Mouse (Mus musculus): ENCODE results near the gene Pgbd1. TPM values are rescaled to one million over a fixed set of nuclear protein-coding genes. Genes with fewer than 3 reads are reported as not detected.

Pgbd1 gene
- polyA plus RNA-seq, 1 experiment: 0.17 TPM

- TF ChIP-seq GATA1 (IDR thresholded peaks at IDR 0.05; ENCODE audit: low read length): no peak
Observed at GRCm38 (mm10) chr13:21401166-21401565, 39.7 kb downstream of the Pgbd1 start.

GRCm38 (mm10) chr13:21397486-21397885, 43.4 kb downstream of the Pgbd1 start:
- no peak for TF ChIP-seq GATA1 (IDR thresholded peaks at IDR 0.05; ENCODE audit: low read length)

DNA sequence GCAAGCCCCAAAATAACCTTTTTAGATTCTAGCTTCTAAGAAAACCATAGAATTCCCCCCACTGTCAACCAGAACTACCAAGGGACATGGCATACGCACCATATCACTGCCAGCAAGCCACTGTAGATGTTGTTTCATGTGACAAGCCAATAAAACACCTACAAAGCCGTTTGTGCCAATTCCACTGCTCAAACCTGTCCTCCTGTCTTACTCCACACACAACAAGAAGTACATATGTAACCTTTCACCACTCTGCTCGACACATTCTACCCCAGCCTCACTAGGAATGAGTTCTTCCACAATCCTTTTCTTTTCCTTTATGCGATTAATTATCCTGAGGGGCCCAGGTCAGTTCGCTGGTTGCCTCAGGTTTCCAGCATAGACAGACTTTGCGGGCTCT, 45.2 kb downstream of the Pgbd1 start:
- no peak for TF ChIP-seq GATA1 (IDR thresholded peaks at IDR 0.05; ENCODE audit: low read length)

DNA sequence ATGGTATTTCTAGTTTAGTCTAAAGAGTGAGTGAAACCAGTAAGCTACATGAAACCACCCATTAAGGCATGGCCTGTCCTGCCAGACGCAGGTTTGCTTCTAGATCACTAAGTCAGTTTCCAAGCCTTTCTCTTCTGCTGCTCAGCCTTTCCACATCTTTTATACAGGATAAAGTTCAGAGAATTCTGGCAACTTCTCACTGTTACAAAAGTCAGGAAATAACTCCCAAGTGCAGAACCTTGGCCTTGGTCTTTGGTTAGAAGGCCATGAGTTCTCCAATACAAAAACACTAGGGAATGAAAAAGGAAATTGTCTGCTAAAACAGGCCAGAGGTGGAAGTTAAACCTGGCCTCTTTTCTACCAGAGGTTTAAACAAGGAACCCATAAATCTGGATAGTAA, 45.6 kb downstream of the Pgbd1 start:
- no peak for TF ChIP-seq GATA1 (IDR thresholded peaks at IDR 0.05; ENCODE audit: low read length)

GRCm38 (mm10) chr13:21377773-21378172, 63.1 kb downstream of the Pgbd1 start:
- TF ChIP-seq GATA1 (IDR thresholded peaks at IDR 0.05; ENCODE audit: low read length): no peak

- TF ChIP-seq GATA1 (IDR thresholded peaks at IDR 0.05; ENCODE audit: low read length): no peak
Observed at GRCm38 (mm10) chr13:21372700-21373099, 68.2 kb downstream of the Pgbd1 start.

Other genes with a start within 250 kb of the Pgbd1 start
- not detected in 2 replicates for gene Gpx5, start 148.3 kb downstream of the Pgbd1 start, polyA plus RNA-seq (2012)
- gene Gpx6, start 128.9 kb downstream of the Pgbd1 start, polyA plus RNA-seq (2012): not detected in 2 replicates
- gene Olfr1367, start 94.1 kb downstream of the Pgbd1 start, polyA plus RNA-seq (2012): not detected in 2 replicates
- gene Zscan12, start 78.2 kb downstream of the Pgbd1 start, polyA plus RNA-seq (2012): 2.9 and 3.9 TPM in 2 replicates
- 3.7 and 4.9 TPM in 2 replicates for gene Zkscan3, start 38.3 kb downstream of the Pgbd1 start, polyA plus RNA-seq (2012)
- 2.7 and 3.1 TPM in 2 replicates for gene Zscan26, start 12.7 kb upstream of the Pgbd1 start, polyA plus RNA-seq (2012)
- 1.1 and 1.9 TPM in 2 replicates for gene Nkapl, start 27.5 kb upstream of the Pgbd1 start, polyA plus RNA-seq (2012)
- not detected in 2 replicates for gene Zkscan4, start 37.8 kb upstream of the Pgbd1 start, polyA plus RNA-seq (2012)
- not detected in 2 replicates for gene Gm10065, start 38.4 kb upstream of the Pgbd1 start, polyA plus RNA-seq (2012)
- gene AK157302, start 54.2 kb upstream of the Pgbd1 start, polyA plus RNA-seq (2012): 0.04 TPM in 1 of 2 replicates, not detected in the other
- gene Gm11273, start 60.4 kb upstream of the Pgbd1 start, polyA plus RNA-seq (2012): 16.7 and 23.3 TPM in 2 replicates
- gene Zkscan8, start 90.1 kb upstream of the Pgbd1 start, polyA plus RNA-seq (2012): 5.9 and 6.2 TPM in 2 replicates
- gene Olfr1366, start 101.8 kb upstream of the Pgbd1 start, polyA plus RNA-seq (2012): not detected in 2 replicates
- not detected in 2 replicates for gene Olfr1535, start 118.8 kb upstream of the Pgbd1 start, polyA plus RNA-seq (2012)
- not detected in 2 replicates for gene Olfr1364, start 140.7 kb upstream of the Pgbd1 start, polyA plus RNA-seq (2012)
- gene Olfr1362, start 173.0 kb upstream of the Pgbd1 start, polyA plus RNA-seq (2012): not detected in 2 replicates
- gene Olfr11, start 201.5 kb upstream of the Pgbd1 start, polyA plus RNA-seq (2012): not detected in 2 replicates
- gene Olfr1361, start 222.3 kb upstream of the Pgbd1 start, polyA plus RNA-seq (2012): not detected in 2 replicates
- gene Olfr1360, start 236.3 kb upstream of the Pgbd1 start, polyA plus RNA-seq (2012): not detected in 2 replicates

Measured in G1E-ER4 (cell line).